Mouse (Mus musculus) stomach, postnatal 0 days (tissue): ENCODE results near the gene Arhgef2.

Experiments used
- CTCF ChIP-seq: IDR thresholded peaks from 2 replicates; pipeline ENCODE4 v1.5.1; 2016; ENCODE audit warnings: antibody characterized with exemption, low read depth, mild to moderate bottlenecking, moderate library complexity
- EP300 ChIP-seq: optimal IDR thresholded peaks from 2 replicates; pipeline ENCODE3; 2016; ENCODE audit warnings: antibody characterized with exemption

- TF ChIP-seq CTCF (no peak), EP300 (no peak)
Measured at GRCm38 (mm10) chr3:88636555-88636986, 30.8 kb downstream of the Arhgef2 start.
